Mouse (Mus musculus): ENCODE measurements around the gene Eif5a.

GRCm38 (mm10) chr11:69911701-69912100 is 10.1 kb downstream of the Eif5a start:
- TF ChIP-seq CTCF (conservative IDR thresholded peaks at IDR 0.05; ENCODE audit: insufficient read depth, insufficient read length, low read depth, low read length) = no peak
- no peak for TF ChIP-seq POLR2A (IDR thresholded peaks at IDR 0.05; ENCODE audit: low read depth, low read length)

Measured in kidney, adult 2 months (tissue).